Mouse (Mus musculus): ENCODE measurements around the gene 2010106E10Rik. TPM values are rescaled to one million over a fixed set of nuclear protein-coding genes. Genes with fewer than 3 reads are reported as not detected.

2010106E10Rik gene
- polyA plus RNA-seq (2016; fragmentation: Nextera tagmentation; extraction: Ambion mirVana), result not detected in 2 replicates

DNA sequence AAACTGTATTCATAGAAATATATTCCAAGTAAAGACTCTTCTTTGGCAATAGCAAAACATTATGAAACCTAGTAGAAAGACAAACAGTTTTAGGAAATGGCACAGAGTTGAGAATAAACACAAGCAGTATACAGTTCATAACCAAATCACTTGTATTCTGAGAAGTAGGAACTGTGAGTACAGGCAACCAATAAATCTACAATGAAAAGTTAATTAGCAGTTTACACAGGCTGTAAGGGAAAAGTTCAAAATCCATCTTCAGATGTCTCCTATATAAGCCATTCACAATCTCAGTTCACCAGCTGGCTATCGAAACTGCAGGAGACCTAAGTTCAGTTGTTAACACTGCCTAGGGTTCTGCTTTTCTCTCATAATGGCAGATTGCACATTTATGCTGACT lies at the start of gene 2010106E10Rik:
TSS of gene 2010106E10Rik (plus strand) at position 301 of the 400 bp plus-strand sequence.
- no peak within 1 kb of the TSS for H3K4me3 ChIP-seq (replicated peaks)
- no peak for ATAC-seq (ENCODE audit: low FRiP score)
- no peaks in the 10 kb centered on the region for H3K9me3 ChIP-seq
- no peak within 1 kb of the TSS for H3K4me2 ChIP-seq
- no peaks in the 10 kb centered on the region for H3K27me3 ChIP-seq
- 76% methylated on average over 1 of the region's 1 CpGs for WGBS
- no peaks in the 10 kb centered on the region for H3K36me3 ChIP-seq (replicated peaks)
- H3K9ac ChIP-seq, result no peak within 1 kb of the TSS
- no peaks in the 10 kb centered on the region for H3K4me1 ChIP-seq
- no peak within 1 kb of the TSS for H3K27ac ChIP-seq

DNA sequence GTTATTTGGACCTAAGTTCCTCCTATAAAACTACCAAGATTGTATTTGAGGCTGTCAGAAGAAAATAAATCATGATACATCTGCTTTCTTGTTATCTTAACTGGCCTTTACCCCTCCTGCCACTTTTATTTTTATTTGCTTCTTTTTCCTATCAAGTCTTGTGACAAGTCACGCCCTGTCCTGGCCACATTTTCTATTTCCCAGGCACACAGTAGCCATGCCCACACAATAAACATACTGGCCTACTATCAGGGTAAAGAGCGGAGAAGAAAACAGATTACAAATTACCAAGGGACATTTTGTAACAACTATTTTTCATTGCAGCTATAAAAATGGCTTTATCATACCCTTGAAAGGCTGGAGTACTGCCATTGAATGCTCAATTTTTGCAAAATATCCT lies 10.6 kb downstream of the 2010106E10Rik start:
- no peak overlapping the region for H3K9ac ChIP-seq
- H3K4me2 ChIP-seq, result no peak overlapping the region
- H3K36me3 ChIP-seq (replicated peaks), result no peaks in the 10 kb centered on the region
- no peak overlapping the region for H3K27ac ChIP-seq
- no peaks in the 10 kb centered on the region for H3K4me1 ChIP-seq
- 86% methylated on average over 2 of the region's 2 CpGs for WGBS
- H3K27me3 ChIP-seq, result no peaks in the 10 kb centered on the region
- no peak overlapping the region for H3K4me3 ChIP-seq (replicated peaks)
- no peak for ATAC-seq (ENCODE audit: low FRiP score)
- H3K9me3 ChIP-seq, result no peaks in the 10 kb centered on the region

- Histone ChIP-seq H3K4me1 (no peaks in the 10 kb centered on the region), H3K27ac (no peak overlapping the region), H3K36me3 (replicated peaks) (no peaks in the 10 kb centered on the region), H3K9ac (no peak overlapping the region), H3K27me3 (no peaks in the 10 kb centered on the region), H3K9me3 (no peaks in the 10 kb centered on the region), H3K4me3 (replicated peaks) (no peak overlapping the region), H3K4me2 (no peak overlapping the region)
- peak; percentile 71 for ATAC-seq (ENCODE audit: low FRiP score)
- 82% methylated on average over 1 of the region's 1 CpGs for WGBS
Observed at GRCm38 (mm10) chrX:112524755-112525154, 29.7 kb downstream of the 2010106E10Rik start.

GRCm38 (mm10) chrX:112543115-112543514 lies 48.0 kb downstream of the 2010106E10Rik start:
- no peaks in the 10 kb centered on the region for H3K36me3 ChIP-seq (replicated peaks)
- 47% methylated on average over 1 of the region's 1 CpGs for WGBS
- no peaks in the 10 kb centered on the region for H3K27me3 ChIP-seq
- no peak overlapping the region for H3K4me2 ChIP-seq
- no peak overlapping the region for H3K4me3 ChIP-seq (replicated peaks)
- no peaks in the 10 kb centered on the region for H3K4me1 ChIP-seq
- ATAC-seq (ENCODE audit: low FRiP score), result no peak
- H3K27ac ChIP-seq, result no peak overlapping the region
- H3K9me3 ChIP-seq, result no peaks in the 10 kb centered on the region
- no peak overlapping the region for H3K9ac ChIP-seq

DNA sequence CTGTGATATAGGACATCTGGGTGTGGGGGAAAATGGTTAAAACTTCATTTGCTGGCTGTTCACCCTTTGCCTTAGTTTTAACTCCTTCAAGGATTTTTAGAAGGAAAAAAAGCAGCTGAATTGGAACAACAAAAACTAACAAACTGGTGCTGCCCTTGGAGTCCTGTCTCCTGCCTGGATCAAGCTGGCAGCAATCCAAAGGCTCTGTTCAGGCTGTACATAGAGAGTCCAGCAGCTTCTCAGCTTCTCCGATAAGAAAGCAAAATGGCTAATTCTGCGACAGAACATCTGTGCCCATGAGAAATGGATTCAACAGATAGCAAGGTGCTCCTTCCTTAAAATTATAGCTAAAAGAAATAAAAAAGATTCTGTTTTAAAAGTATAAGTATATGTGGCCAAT lies 72.6 kb downstream of the 2010106E10Rik start:
- Histone ChIP-seq H3K4me3 (replicated peaks) (no peak overlapping the region), H3K4me2 (no peak overlapping the region), H3K9me3 (no peaks in the 10 kb centered on the region), H3K4me1 (no peaks in the 10 kb centered on the region), H3K36me3 (replicated peaks) (no peaks in the 10 kb centered on the region), H3K27ac (no peak overlapping the region), H3K27me3 (no peaks in the 10 kb centered on the region), H3K9ac (no peak overlapping the region)
- no peak for ATAC-seq (ENCODE audit: low FRiP score)
- 92% methylated on average over 2 of the region's 2 CpGs for WGBS

DNA sequence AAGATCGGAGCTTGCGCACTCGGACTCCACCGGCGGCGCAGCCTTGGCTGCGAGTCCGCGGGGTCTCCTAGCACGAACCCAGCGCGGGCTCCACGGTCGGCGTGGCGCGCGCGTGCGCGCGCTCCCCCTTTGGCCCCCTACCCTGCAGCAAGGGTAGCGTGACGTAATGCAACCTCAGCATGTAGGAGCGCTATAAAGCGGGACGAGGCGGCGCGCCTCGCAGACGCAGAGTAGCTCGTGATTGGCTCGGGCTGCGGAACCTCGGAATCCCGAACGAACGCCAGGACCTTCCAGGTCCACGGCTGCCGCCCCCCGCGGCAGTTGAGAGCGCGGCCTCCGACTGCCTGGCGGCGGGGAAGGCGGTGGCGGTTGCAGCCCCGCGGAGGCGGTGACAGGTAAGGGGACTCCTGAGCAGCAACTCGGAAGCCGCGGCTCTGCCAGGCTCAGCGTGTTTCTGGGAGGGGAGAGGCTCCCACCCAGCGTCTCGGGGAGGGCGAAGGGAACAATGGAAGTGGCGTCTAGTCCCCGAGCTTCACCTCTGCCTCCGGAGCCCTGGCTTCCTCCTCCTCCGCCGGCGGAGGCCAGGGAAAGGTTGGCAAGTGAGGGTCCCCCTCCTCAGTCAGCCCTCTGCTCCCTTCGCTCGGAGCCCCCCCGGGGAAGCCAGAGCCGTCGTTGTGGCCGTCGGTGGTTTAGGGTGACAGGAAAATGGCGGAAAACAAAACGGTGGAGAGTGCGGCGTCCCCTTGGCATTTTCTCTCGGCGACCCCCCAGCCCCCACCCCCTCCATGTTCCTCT lies 105.6 kb downstream of the 2010106E10Rik start, which contains the start of gene Zfp711:
TSS of gene Zfp711 (plus strand) at position 16 of the 795 bp plus-strand sequence.
- H3K4me2 ChIP-seq, result peak within 1 kb of the TSS; percentile 47
- H3K36me3 ChIP-seq (replicated peaks), result no peaks in the 10 kb centered on the region
- H3K9me3 ChIP-seq, result no peaks in the 10 kb centered on the region
- ATAC-seq (ENCODE audit: low FRiP score), result peak; percentile 97
- H3K4me3 ChIP-seq (replicated peaks), result peak within 1 kb of the TSS; percentile 68
- no peaks in the 10 kb centered on the region for H3K4me1 ChIP-seq
- peak within 1 kb of the TSS; percentile 84 for H3K27ac ChIP-seq
- H3K27me3 ChIP-seq, result no peaks in the 10 kb centered on the region
- H3K9ac ChIP-seq, result peak within 1 kb of the TSS; percentile 82
- 16% methylated on average over 72 of the region's 79 CpGs for WGBS

GRCm38 (mm10) chrX:112601306-112602120 lies 106.4 kb downstream of the 2010106E10Rik start:
- Histone ChIP-seq H3K27me3 (no peaks in the 10 kb centered on the region), H3K4me3 (replicated peaks) (peak overlapping the region; percentile 68), H3K36me3 (replicated peaks) (no peaks in the 10 kb centered on the region), H3K9ac (peak overlapping the region; percentile 82), H3K27ac (peak overlapping the region; percentile 84), H3K9me3 (no peaks in the 10 kb centered on the region), H3K4me1 (no peaks in the 10 kb centered on the region), H3K4me2 (peak overlapping the region; percentile 47)
- ATAC-seq (ENCODE audit: low FRiP score), result peak; percentile 72
- 27% methylated on average over 58 of the region's 81 CpGs for WGBS

Other genes with a start within 250 kb of the 2010106E10Rik start
- gene Apool, start 183.9 kb upstream of the 2010106E10Rik start, polyA plus RNA-seq (2016; fragmentation: Nextera tagmentation; extraction: Ambion mirVana), result 43.8 and 45.1 TPM in 2 replicates
- gene Satl1, start 88.5 kb upstream of the 2010106E10Rik start, polyA plus RNA-seq (2016; fragmentation: Nextera tagmentation; extraction: Ambion mirVana), result not detected in 2 replicates
- gene Zfp711, start 105.3 kb downstream of the 2010106E10Rik start, polyA plus RNA-seq (2016; fragmentation: Nextera tagmentation; extraction: Ambion mirVana), result 24.4 and 28.3 TPM in 2 replicates
- gene Pof1b, start 203.4 kb downstream of the 2010106E10Rik start, polyA plus RNA-seq (2016; fragmentation: Nextera tagmentation; extraction: Ambion mirVana), result 0.20 and 0.26 TPM in 2 replicates

Data from forebrain, embryonic 12.5 days (tissue).